Mouse (Mus musculus) layer of hippocampus, adult 9-10 months (tissue): ENCODE results near the gene Rhox9.
"Not testable (repeated sequence)": the region's sequence is repeated elsewhere in the genome, so short reads cannot be mapped to it uniquely, and the experiment has no call there.

Experiments
- DNase-seq: peaks from one replicate; pipeline ENCODE4 v3.0.0; 2022; ENCODE audit warnings: low spot score

Rhox9 gene

GRCm38 (mm10) chrX:37901670-37902069 is at the start of gene Rhox9:
Rhox9 (minus strand) TSS chrX:37901770.
- DNase-seq, result not testable (repeated sequence)

- no peak for DNase-seq
Observed at GRCm38 (mm10) chrX:37916311-37916710, 14.7 kb upstream of the Rhox9 start.

GRCm38 (mm10) chrX:37908581-37908980 is 7.0 kb upstream of the Rhox9 start:
- DNase-seq, result no peak

DNA sequence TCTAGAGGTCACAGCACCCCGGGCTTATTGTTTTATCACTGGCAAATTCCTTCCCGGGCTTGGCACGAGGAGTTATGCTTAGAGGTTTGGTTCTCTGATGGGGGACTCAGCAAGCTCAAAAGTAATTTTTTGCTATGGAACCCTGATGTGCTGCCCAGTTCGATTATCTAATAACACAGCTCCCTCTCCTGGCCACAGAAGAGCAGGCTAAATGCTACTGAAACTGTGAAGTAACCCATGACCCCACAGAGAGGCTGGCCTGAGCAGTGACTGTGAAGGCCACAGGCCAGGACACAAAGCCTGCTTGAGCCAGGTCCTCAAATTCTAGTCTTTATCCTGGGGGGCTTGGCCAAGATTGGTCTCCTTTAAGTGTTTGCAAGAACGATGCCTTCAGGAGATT is 2.2 kb upstream of the Rhox9 start:
- no peak for DNase-seq

DNA sequence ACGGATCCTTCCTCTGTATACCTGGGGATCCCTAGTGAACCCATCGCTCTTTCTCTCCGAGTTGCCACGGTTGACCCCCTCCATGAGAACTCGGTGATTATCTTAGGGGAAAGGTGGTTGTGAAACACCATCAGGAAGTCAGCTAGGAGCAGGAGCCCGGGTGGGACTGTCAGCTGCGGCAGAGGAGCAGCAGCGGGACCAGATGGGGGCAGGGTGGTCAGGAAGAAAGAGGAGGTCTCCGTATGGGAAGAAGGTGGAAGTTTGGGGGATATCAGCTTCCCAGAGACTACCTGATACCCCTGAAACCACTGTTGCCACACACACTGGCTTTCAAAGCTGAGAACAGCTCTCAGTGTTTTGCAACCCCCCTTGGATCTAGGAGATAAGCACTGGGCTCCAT is 4.4 kb downstream of the Rhox9 start, which contains the start of gene Rhox7b:
Rhox7b (minus strand) TSS at position 101 of the 400 bp plus-strand sequence.
- DNase-seq, result not testable (repeated sequence)

GRCm38 (mm10) chrX:37878844-37879243 is 22.7 kb downstream of the Rhox9 start, which contains the start of gene Rhox8:
Rhox8 (minus strand) TSS chrX:37878944.
- no peak for DNase-seq

DNA sequence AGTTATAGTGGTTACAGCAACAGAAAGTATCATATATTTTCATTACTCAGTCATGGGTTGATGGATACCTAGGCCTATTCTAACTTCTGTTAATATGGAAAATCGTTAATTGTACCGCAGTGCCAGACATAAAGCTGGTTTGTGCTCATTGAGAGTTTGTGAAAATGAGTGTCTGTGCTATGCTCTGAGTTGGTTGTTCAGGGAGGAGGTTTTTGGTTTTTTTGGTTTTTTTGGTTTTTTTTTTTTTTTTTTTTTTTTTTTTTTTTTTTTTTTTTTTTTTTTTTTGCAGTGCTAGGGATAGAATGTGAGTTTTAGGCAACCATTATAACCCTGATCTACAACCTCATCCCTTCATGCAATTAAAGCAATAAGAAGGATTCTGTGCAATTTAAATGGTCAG is 29.9 kb downstream of the Rhox9 start:
- no peak for DNase-seq
